Mouse (Mus musculus) embryonic facial prominence, embryonic 12.5 days (tissue): ENCODE measurements around the gene Slc11a1. TPM values are rescaled to one million over a fixed set of nuclear protein-coding genes. Genes with fewer than 3 reads are reported as not detected.

Experiments used
- ATAC-seq: fragments of 200-750 bp; cut with Nextera tagmentation; 2 replicates; pipeline ENCODE4 v1.8.0; 2017; ENCODE audit not compliant: insufficient number of reproducible peaks, insufficient read depth, low FRiP score, low TSS enrichment
- H3K27ac ChIP-seq: fragments of 300-500 bp; sonication (generic); 2 replicates; pipeline ENCODE4 v1.5.1; 2016; ENCODE audit warnings: mild to moderate bottlenecking
- H3K27me3 ChIP-seq: fragments of 300-500 bp; sonication (generic); 2 replicates; pipeline ENCODE4 v1.6.1; 2016; ENCODE audit warnings: mild to moderate bottlenecking, moderate library complexity
- H3K36me3 ChIP-seq: fragments of 300-500 bp; sonication (generic); 2 replicates; pipeline ENCODE4 v1.6.1; 2016; ENCODE audit warnings: mild to moderate bottlenecking
- H3K4me1 ChIP-seq: fragments of 300-500 bp; sonication (generic); 2 replicates; pipeline ENCODE4 v1.6.1; 2016
- H3K4me2 ChIP-seq: fragments of 300-500 bp; sonication (generic); replicated peaks from 2 replicates; pipeline ENCODE4 v1.6.1; 2016; ENCODE audit warnings: mild to moderate bottlenecking, moderate library complexity
- H3K4me3 ChIP-seq: fragments of 300-500 bp; sonication (generic); 2 replicates; pipeline ENCODE4 v1.5.1; 2016; ENCODE audit warnings: mild to moderate bottlenecking
- H3K9ac ChIP-seq: fragments of 300-500 bp; sonication (generic); 2 replicates; pipeline ENCODE4 v1.6.1; 2016; ENCODE audit warnings: mild to moderate bottlenecking, moderate library complexity
- H3K9me3 ChIP-seq: fragments of 300-500 bp; sonication (generic); 2 replicates; pipeline ENCODE4 v1.6.1; 2016; ENCODE audit warnings: mild to moderate bottlenecking, moderate library complexity
- WGBS: fragments of 180-500 bp; shearing (Covaris S2); methylation state at CpG from one replicate; pipeline ENCODE4 v1.1.7; 2016; 5-methylcytosine and 5-hydroxymethylcytosine counted together
- microRNA counts: library from miRNA; unstranded; fragments of <30 nt; microRNA quantifications from one replicate; lab custom pipeline; 2017
- microRNA-seq: library from miRNA; unstranded; fragments of <30 nt; microRNA quantifications from one replicate; pipeline ENCODE4, GENCODE M21; 2017
- polyA plus RNA-seq: library from polyadenylated mRNA; unstranded; fragments of >200 nt; fragmentation: Nextera tagmentation; extraction: Ambion mirVana; gene quantifications from 2 replicates; pipeline ENCODE4 v1.2.1, GENCODE M21; 2016

Gene Slc11a1
- polyA plus RNA-seq, 1 experiment from 2014 or later, result 4.1 TPM

- Histone ChIP-seq H3K4me1 (peaks cover 8% of the 10 kb centered on the region; the same call in 1 of the 2 replicates), H3K27me3 (no peaks in the 10 kb centered on the region), H3K9ac (no peak overlapping the region), H3K9me3 (no peaks in the 10 kb centered on the region), H3K4me2 (no peak overlapping the region), H3K27ac (no peak overlapping the region), H3K36me3 (no peaks in the 10 kb centered on the region), H3K4me3 (no peak overlapping the region)
- no peak for ATAC-seq
- 27% methylated on average over 8 of the region's 8 CpGs for WGBS
Measured at GRCm38 (mm10) chr1:74423147-74423546, 48.2 kb downstream of the Slc11a1 start.

- H3K9me3 ChIP-seq, result no peaks in the 10 kb centered on the region
- H3K36me3 ChIP-seq, result no peaks in the 10 kb centered on the region
- H3K9ac ChIP-seq, result no peak overlapping the region
- H3K4me3 ChIP-seq, result no peak overlapping the region
- ATAC-seq, result no peak
- no peak overlapping the region for H3K4me2 ChIP-seq
- H3K27ac ChIP-seq, result no peak overlapping the region
- H3K4me1 ChIP-seq, result peaks cover 8% of the 10 kb centered on the region; the same call in 1 of the 2 replicates
- 65% methylated on average over 7 of the region's 7 CpGs for WGBS
- no peaks in the 10 kb centered on the region for H3K27me3 ChIP-seq
Measured at GRCm38 (mm10) chr1:74425845-74426244, 50.9 kb downstream of the Slc11a1 start.

GRCm38 (mm10) chr1:74433220-74433619 lies 58.2 kb downstream of the Slc11a1 start:
- Histone ChIP-seq H3K4me3 (no peak overlapping the region), H3K9ac (no peak overlapping the region), H3K4me1 (no peaks in the 10 kb centered on the region), H3K9me3 (no peaks in the 10 kb centered on the region), H3K36me3 (peaks cover 34% of the 10 kb centered on the region), H3K4me2 (no peak overlapping the region), H3K27me3 (no peaks in the 10 kb centered on the region), H3K27ac (no peak overlapping the region)
- no peak for ATAC-seq
- WGBS, result 90% methylated on average over 6 of the region's 6 CpGs

DNA sequence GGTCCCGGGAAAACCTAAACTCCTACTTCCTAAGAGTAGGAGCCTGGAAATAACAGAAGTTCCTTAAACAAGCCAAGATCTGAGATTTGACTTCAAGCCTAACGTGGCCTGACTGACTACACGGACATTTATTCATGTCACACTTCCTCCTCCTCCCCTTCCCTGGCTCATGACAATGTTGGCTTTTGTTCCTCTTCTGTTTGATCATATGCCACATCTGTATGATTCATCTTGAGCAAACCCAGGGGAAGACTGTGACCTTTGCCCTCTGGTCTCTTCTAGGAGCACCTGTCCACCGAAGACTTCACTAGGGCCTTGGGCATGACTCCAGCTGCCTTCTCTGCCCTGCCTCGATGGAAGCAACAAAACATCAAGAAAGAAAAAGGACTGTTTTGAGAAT lies 59.6 kb downstream of the Slc11a1 start:
- WGBS, result 69% methylated on average over 5 of the region's 5 CpGs
- H3K4me3 ChIP-seq, result no peak overlapping the region
- H3K4me1 ChIP-seq, result no peaks in the 10 kb centered on the region
- ATAC-seq, result no peak
- H3K9me3 ChIP-seq, result no peaks in the 10 kb centered on the region
- no peak overlapping the region for H3K4me2 ChIP-seq
- peaks cover 46% of the 10 kb centered on the region for H3K36me3 ChIP-seq
- no peak overlapping the region for H3K27ac ChIP-seq
- H3K9ac ChIP-seq, result no peak overlapping the region
- no peaks in the 10 kb centered on the region for H3K27me3 ChIP-seq

DNA sequence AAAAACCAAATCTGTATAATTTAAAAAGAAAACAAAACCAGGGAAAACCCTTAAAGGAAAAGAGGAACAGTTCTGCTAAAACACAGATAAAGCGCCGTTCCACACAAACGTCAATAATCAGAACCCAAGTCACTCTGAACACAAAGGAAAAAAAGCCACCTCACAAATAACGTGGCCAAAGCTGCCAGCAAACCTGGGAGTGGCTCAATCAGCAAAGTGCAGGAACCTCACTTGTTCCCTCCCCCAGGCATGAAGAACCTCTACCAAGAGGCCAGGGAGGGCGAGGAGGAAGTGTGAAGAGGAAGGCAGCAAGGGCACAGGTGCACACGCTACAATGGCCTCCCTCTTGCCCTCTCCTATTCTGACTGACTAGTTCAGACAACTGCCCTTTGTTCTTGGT lies 60.6 kb downstream of the Slc11a1 start:
- Histone ChIP-seq H3K4me1 (no peaks in the 10 kb centered on the region), H3K36me3 (peaks cover 53% of the 10 kb centered on the region), H3K4me3 (no peak overlapping the region), H3K9ac (no peak overlapping the region), H3K27me3 (no peaks in the 10 kb centered on the region), H3K4me2 (no peak overlapping the region), H3K27ac (no peak overlapping the region), H3K9me3 (no peaks in the 10 kb centered on the region)
- WGBS, result 83% methylated on average over 6 of the region's 6 CpGs
- no peak for ATAC-seq

MicroRNAs encoded within 50 kb of the gene (microRNA counts, 519-probe panel; counts per million panel counts)
- microRNA mmu-miR-26b (lab: Ali Mortazavi, UCI), result 3,160 counts per million, percentile 71 among the panel's probes with 10 or more counts

Small RNA genes within 50 kb of the gene (microRNA-seq; reads per million reads assigned to microRNA genes)
- 28,389 reads per million, percentile 98 among the genes with 10 or more reads in this experiment for gene Mir26b

Other genes with a start within 250 kb of the Slc11a1 start
- 0.22 and 0.26 TPM in 2 replicates for gene Rufy4, start 249.7 kb upstream of the Slc11a1 start, polyA plus RNA-seq
- gene Cxcr2, start 221.2 kb upstream of the Slc11a1 start, polyA plus RNA-seq, result 0.08 and 0.10 TPM in 2 replicates
- not detected in 2 replicates for gene Cxcr1, start 180.6 kb upstream of the Slc11a1 start, polyA plus RNA-seq
- 378 and 381 TPM in 2 replicates for gene Arpc2, start 139.1 kb upstream of the Slc11a1 start, polyA plus RNA-seq
- not detected in 2 replicates for gene Gpbar1, start 96.6 kb upstream of the Slc11a1 start, polyA plus RNA-seq
- gene Aamp, start 90.5 kb upstream of the Slc11a1 start, polyA plus RNA-seq, result 211 and 213 TPM in 2 replicates
- gene Pnkd, start 90.3 kb upstream of the Slc11a1 start, polyA plus RNA-seq, result 106 TPM in 2 replicates
- 18.4 and 20.1 TPM in 2 replicates for gene Tmbim1, start 69.6 kb upstream of the Slc11a1 start, polyA plus RNA-seq
- gene Catip, start 13.1 kb upstream of the Slc11a1 start, polyA plus RNA-seq, result 0.93 and 0.98 TPM in 2 replicates
- gene Ctdsp1, start 16.3 kb downstream of the Slc11a1 start, polyA plus RNA-seq, result 75.7 and 78.9 TPM in 2 replicates
- 0.23 and 0.24 TPM in 2 replicates for gene Vil1, start 34.2 kb downstream of the Slc11a1 start, polyA plus RNA-seq
- gene Cnot9, start 130.9 kb downstream of the Slc11a1 start, polyA plus RNA-seq, result 70.1 and 71.5 TPM in 2 replicates
- gene Plcd4, start 167.7 kb downstream of the Slc11a1 start, polyA plus RNA-seq, result 0.89 and 1.2 TPM in 2 replicates
- gene Usp37, start 169.1 kb downstream of the Slc11a1 start, polyA plus RNA-seq, result 39.8 and 41.7 TPM in 2 replicates
- gene Zfp142, start 213.1 kb downstream of the Slc11a1 start, polyA plus RNA-seq, result 9.5 and 10.5 TPM in 2 replicates
- gene Bcs1l, start 213.1 kb downstream of the Slc11a1 start, polyA plus RNA-seq, result 15.2 and 17.8 TPM in 2 replicates
- gene Rnf25, start 226.2 kb downstream of the Slc11a1 start, polyA plus RNA-seq, result 37.9 and 39.0 TPM in 2 replicates
- 13.7 and 13.9 TPM in 2 replicates for gene Stk36, start 226.2 kb downstream of the Slc11a1 start, polyA plus RNA-seq